Mouse (Mus musculus): Measurements from ENCODE around the gene Kcnk7. TPM values are rescaled to one million over a fixed set of nuclear protein-coding genes. Genes with fewer than 3 reads are reported as not detected.
A peak's percentile ranks its signal among the peaks of the same experiment; 100 is the strongest.

The Kcnk7 gene
- polyA plus RNA-seq (2015; fragmentation: Nextera tagmentation; extraction: Ambion mirVana): 0.15 and 0.38 TPM in 2 replicates

GRCm38 (mm10) chr19:5704163-5704800 is at the start of gene Kcnk7:
Kcnk7 (plus strand) TSS chr19:5704367.
- Histone ChIP-seq H3K4me3 (replicated peaks) (no peak within 1 kb of the TSS), H3K27ac (peak within 1 kb of the TSS; percentile 63), H3K9me3 (replicated peaks) (no peaks in the 10 kb centered on the region), H3K9ac (no peak within 1 kb of the TSS), H3K27me3 (no peaks in the 10 kb centered on the region), H3K4me2 (no peak within 1 kb of the TSS), H3K4me1 (peaks cover 11% of the 10 kb centered on the region), H3K36me3 (peaks cover 71% of the 10 kb centered on the region)
- WGBS: 70% methylated on average over 17 of the region's 17 CpGs
- no peak for ATAC-seq (replicated peaks; ENCODE audit: low FRiP score)

- peaks cover 25% of the 10 kb centered on the region for H3K4me1 ChIP-seq
- H3K27me3 ChIP-seq: peaks cover 11% of the 10 kb centered on the region
- no peak overlapping the region for H3K27ac ChIP-seq
- peak overlapping the region; percentile 44 for H3K4me3 ChIP-seq (replicated peaks)
- H3K9me3 ChIP-seq (replicated peaks): no peaks in the 10 kb centered on the region
- 23% methylated on average over 43 of the region's 43 CpGs for WGBS
- peak overlapping the region; percentile 73 for H3K4me2 ChIP-seq
- H3K36me3 ChIP-seq: peaks cover 73% of the 10 kb centered on the region
- ATAC-seq (replicated peaks; ENCODE audit: low FRiP score): no peak
- H3K9ac ChIP-seq: peak overlapping the region; percentile 33; the same call in 1 of the 2 replicates
Observed at GRCm38 (mm10) chr19:5654720-5655298, 49.4 kb upstream of the Kcnk7 start.

GRCm38 (mm10) chr19:5660942-5661751 is 43.0 kb upstream of the Kcnk7 start:
- H3K27ac ChIP-seq: peak overlapping the region; percentile 92
- H3K36me3 ChIP-seq: peaks cover 55% of the 10 kb centered on the region
- H3K9me3 ChIP-seq (replicated peaks): no peaks in the 10 kb centered on the region
- peak overlapping the region; percentile 62 for H3K4me2 ChIP-seq
- H3K4me3 ChIP-seq (replicated peaks): peak overlapping the region; percentile 57
- no peaks in the 10 kb centered on the region for H3K27me3 ChIP-seq
- peak overlapping the region; percentile 29 for H3K9ac ChIP-seq
- ATAC-seq (replicated peaks; ENCODE audit: low FRiP score): no peak
- WGBS: 76% methylated on average over 16 of the region's 16 CpGs
- peaks cover 47% of the 10 kb centered on the region for H3K4me1 ChIP-seq

- Histone ChIP-seq H3K36me3 (peaks cover 58% of the 10 kb centered on the region), H3K27ac (peak overlapping the region; percentile 92), H3K4me1 (peaks cover 46% of the 10 kb centered on the region), H3K9ac (peak overlapping the region; percentile 51), H3K27me3 (no peaks in the 10 kb centered on the region), H3K4me3 (replicated peaks) (peak overlapping the region; percentile 57), H3K9me3 (replicated peaks) (no peaks in the 10 kb centered on the region), H3K4me2 (peak overlapping the region; percentile 62)
- WGBS: 61% methylated on average over 8 of the region's 8 CpGs
- no peak for ATAC-seq (replicated peaks; ENCODE audit: low FRiP score)
Observed at GRCm38 (mm10) chr19:5662310-5662709, 41.9 kb upstream of the Kcnk7 start.

GRCm38 (mm10) chr19:5662981-5663913 is 40.9 kb upstream of the Kcnk7 start, which contains the start of gene Sipa1:
Sipa1 (minus strand) TSS chr19:5663707.
- Histone ChIP-seq H3K27me3 (no peaks in the 10 kb centered on the region), H3K4me1 (peaks cover 40% of the 10 kb centered on the region), H3K4me2 (peak within 1 kb of the TSS; percentile 62), H3K36me3 (peaks cover 58% of the 10 kb centered on the region), H3K27ac (peak within 1 kb of the TSS; percentile 92), H3K9me3 (replicated peaks) (no peaks in the 10 kb centered on the region), H3K9ac (peak within 1 kb of the TSS; percentile 51), H3K4me3 (replicated peaks) (peak within 1 kb of the TSS; percentile 57)
- under 1% methylated on average over 32 of the region's 32 CpGs for WGBS
- peak; percentile 96 for ATAC-seq (replicated peaks; ENCODE audit: low FRiP score)

- ATAC-seq (replicated peaks; ENCODE audit: low FRiP score): no peak
- no peaks in the 10 kb centered on the region for H3K27me3 ChIP-seq
- 0 out of 2 replicates have a peak overlapping the region, but pooled peaks have one; percentile 17 for H3K9ac ChIP-seq
- H3K9me3 ChIP-seq (replicated peaks): no peaks in the 10 kb centered on the region
- no peak overlapping the region for H3K27ac ChIP-seq
- no peak overlapping the region for H3K4me2 ChIP-seq
- H3K36me3 ChIP-seq: peaks cover 61% of the 10 kb centered on the region
- no peak overlapping the region for H3K4me3 ChIP-seq (replicated peaks)
- H3K4me1 ChIP-seq: peaks cover 40% of the 10 kb centered on the region
- WGBS: 92% methylated on average over 10 of the region's 10 CpGs
Observed at GRCm38 (mm10) chr19:5664669-5665257, 39.4 kb upstream of the Kcnk7 start.

GRCm38 (mm10) chr19:5665465-5665864 is 38.7 kb upstream of the Kcnk7 start:
- ATAC-seq (replicated peaks; ENCODE audit: low FRiP score): peak; percentile 24; the same call in 1 of the 2 replicates
- 88% methylated on average over 15 of the region's 15 CpGs for WGBS

GRCm38 (mm10) chr19:5666386-5666785 is 37.8 kb upstream of the Kcnk7 start:
- Histone ChIP-seq H3K27me3 (no peaks in the 10 kb centered on the region), H3K4me1 (peaks cover 31% of the 10 kb centered on the region), H3K4me3 (replicated peaks) (no peak overlapping the region), H3K9me3 (replicated peaks) (no peaks in the 10 kb centered on the region), H3K9ac (no peak overlapping the region), H3K4me2 (no peak overlapping the region), H3K27ac (no peak overlapping the region), H3K36me3 (peaks cover 70% of the 10 kb centered on the region)
- WGBS: 94% methylated on average over 18 of the region's 18 CpGs
- no peak for ATAC-seq (replicated peaks; ENCODE audit: low FRiP score)

More at GRCm38 (mm10) chr19:5665465-5665864, 38.7 kb upstream of the Kcnk7 start:
- H3K9ac ChIP-seq: no peak overlapping the region
- no peak overlapping the region for H3K27ac ChIP-seq
- H3K4me3 ChIP-seq (replicated peaks): no peak overlapping the region
- peaks cover 40% of the 10 kb centered on the region for H3K4me1 ChIP-seq
- H3K4me2 ChIP-seq: no peak overlapping the region
- H3K27me3 ChIP-seq: no peaks in the 10 kb centered on the region
- H3K36me3 ChIP-seq: peaks cover 61% of the 10 kb centered on the region
- H3K9me3 ChIP-seq (replicated peaks): no peaks in the 10 kb centered on the region

GRCm38 (mm10) chr19:5668372-5668771 is 35.8 kb upstream of the Kcnk7 start:
- Histone ChIP-seq H3K4me1 (peaks cover 15% of the 10 kb centered on the region), H3K27ac (no peak overlapping the region), H3K4me3 (replicated peaks) (no peak overlapping the region), H3K36me3 (peaks cover 90% of the 10 kb centered on the region), H3K9me3 (replicated peaks) (no peaks in the 10 kb centered on the region), H3K4me2 (no peak overlapping the region), H3K27me3 (no peaks in the 10 kb centered on the region), H3K9ac (no peak overlapping the region)
- no peak for ATAC-seq (replicated peaks; ENCODE audit: low FRiP score)
- 90% methylated on average over 4 of the region's 4 CpGs for WGBS

GRCm38 (mm10) chr19:5680432-5680831 is 23.7 kb upstream of the Kcnk7 start:
- no peak overlapping the region for H3K4me3 ChIP-seq (replicated peaks)
- no peaks in the 10 kb centered on the region for H3K4me1 ChIP-seq
- WGBS: 58% methylated on average over 4 of the region's 4 CpGs
- H3K36me3 ChIP-seq: peaks cover 96% of the 10 kb centered on the region
- no peaks in the 10 kb centered on the region for H3K27me3 ChIP-seq
- H3K9ac ChIP-seq: no peak overlapping the region
- H3K4me2 ChIP-seq: no peak overlapping the region
- no peak for ATAC-seq (replicated peaks; ENCODE audit: low FRiP score)
- H3K27ac ChIP-seq: no peak overlapping the region
- H3K9me3 ChIP-seq (replicated peaks): no peaks in the 10 kb centered on the region

- H3K4me3 ChIP-seq (replicated peaks): no peak overlapping the region
- H3K4me2 ChIP-seq: no peak overlapping the region
- H3K36me3 ChIP-seq: peaks cover 74% of the 10 kb centered on the region
- no peaks in the 10 kb centered on the region for H3K9me3 ChIP-seq (replicated peaks)
- WGBS: 88% methylated on average over 12 of the region's 12 CpGs
- H3K9ac ChIP-seq: no peak overlapping the region
- peaks cover 12% of the 10 kb centered on the region for H3K4me1 ChIP-seq
- ATAC-seq (replicated peaks; ENCODE audit: low FRiP score): no peak
- no peak overlapping the region for H3K27ac ChIP-seq
- no peaks in the 10 kb centered on the region for H3K27me3 ChIP-seq
Observed at GRCm38 (mm10) chr19:5684236-5684635, 19.9 kb upstream of the Kcnk7 start.
